Mouse (Mus musculus) retina, adult 2 months (tissue): ENCODE measurements around the gene Gpn1.

Experiments
- DNase-seq: peaks from one replicate; pipeline ENCODE4 v3.0.0-alpha.2; 2012; ENCODE audit warnings: low read depth, low spot score

Gene Gpn1

DNA sequence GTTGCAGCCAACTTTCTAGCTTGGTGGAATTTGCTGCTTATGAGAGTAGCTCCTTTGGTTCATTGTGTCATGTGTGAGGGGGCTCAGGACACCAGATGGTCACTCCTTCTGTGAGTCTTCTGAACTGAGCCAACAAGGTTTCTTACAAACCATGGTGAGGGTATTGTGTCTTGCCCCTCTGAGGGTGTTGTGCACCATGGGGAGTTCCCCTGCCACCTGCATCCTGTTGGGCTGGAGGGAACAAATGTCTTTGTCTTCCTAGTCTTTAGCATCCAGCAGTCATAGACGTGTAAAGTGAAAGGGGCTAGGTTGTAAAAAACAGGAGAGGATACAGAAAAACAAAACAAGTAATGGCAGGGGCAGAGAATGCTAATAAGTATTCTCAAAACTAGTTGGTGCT, 64.9 kb downstream of the Gpn1 start:
- DNase-seq = no peak

DNA sequence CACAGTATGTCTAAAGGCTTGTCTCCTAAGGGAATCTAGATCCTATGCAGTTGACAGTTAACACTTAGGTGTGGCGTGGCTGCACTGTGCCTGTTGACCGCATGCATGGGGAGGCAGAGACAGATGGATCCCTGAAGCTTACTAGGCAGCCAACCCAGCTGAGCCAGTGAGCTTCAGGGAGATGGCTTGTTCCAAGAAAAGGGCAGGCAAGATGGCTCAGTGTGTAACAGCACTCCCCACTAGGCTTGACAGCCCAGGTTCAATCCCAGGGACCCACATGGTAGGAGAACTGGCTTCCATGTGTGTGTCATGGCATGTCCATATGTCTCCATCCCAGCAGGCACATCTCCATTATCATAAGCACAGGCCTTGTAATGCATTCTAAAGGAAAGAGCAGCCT, 65.8 kb downstream of the Gpn1 start:
- DNase-seq = no peak

- DNase-seq = no peak
Measured at GRCm38 (mm10) chr5:31562036-31562666, 67.6 kb downstream of the Gpn1 start.
